Mouse (Mus musculus) forebrain, postnatal 0 days (tissue): ENCODE measurements at regions not wholly inside any gene's neighbourhood (a gene's known extent, or its start where the extent isn't known, plus 50 kb on each side); places are given as distances from the start of the nearest gene placed in this dataset.

Experiments
- ATAC-seq: fragments of 200-750 bp; cut with Nextera tagmentation; 2 replicates; pipeline ENCODE4 v1.8.0; 2017; ENCODE audit warnings: mild to moderate bottlenecking, moderate library complexity
- DNase-seq: peaks from one replicate; pipeline ENCODE4 v3.0.0-alpha.2; 2015
- H3K27ac ChIP-seq: fragments of 300-500 bp; sonication (generic); 2 replicates; pipeline ENCODE4 v1.5.1; 2014; ENCODE audit warnings: low read depth, mild to moderate bottlenecking, antibody characterized with exemption, low read length, moderate library complexity, mixed read lengths
- H3K27me3 ChIP-seq: fragments of 300-500 bp; sonication (generic); 2 replicates; pipeline ENCODE4 v1.6.1; 2014; ENCODE audit warnings: mild to moderate bottlenecking, low read length, mixed read lengths; ENCODE audit not compliant: insufficient read depth
- H3K36me3 ChIP-seq: fragments of 300-500 bp; sonication (generic); 2 replicates; pipeline ENCODE4 v1.6.1; 2014; ENCODE audit warnings: mild to moderate bottlenecking, moderate library complexity; ENCODE audit not compliant: insufficient read depth
- H3K4me1 ChIP-seq: fragments of 300-500 bp; sonication (generic); 2 replicates; pipeline ENCODE4 v1.6.1; 2014; ENCODE audit warnings: antibody characterized with exemption; ENCODE audit not compliant: insufficient read depth
- H3K4me2 ChIP-seq: fragments of 300-500 bp; sonication (generic); 2 replicates; pipeline ENCODE4 v1.6.1; 2014; ENCODE audit warnings: low read depth, mild to moderate bottlenecking, moderate library complexity
- H3K4me3 ChIP-seq: fragments of 300-500 bp; sonication (generic); 2 replicates; pipeline ENCODE4 v1.5.1; 2014; ENCODE audit warnings: low read depth, low read length, mixed read lengths
- H3K9ac ChIP-seq: fragments of 300-500 bp; sonication (generic); 2 replicates; pipeline ENCODE4 v1.6.1; 2014; ENCODE audit warnings: mild to moderate bottlenecking
- H3K9me3 ChIP-seq: fragments of 300-500 bp; sonication (generic); 2 replicates; pipeline ENCODE4 v1.6.1; 2016; ENCODE audit warnings: low read length
- CTCF ChIP-seq: sonication (generic); IDR thresholded peaks from 2 replicates; pipeline ENCODE4 v1.5.1; 2016; ENCODE audit warnings: antibody characterized with exemption, control low read depth, low read depth
- WGBS: fragments of 180-500 bp; shearing (Covaris S2); extraction: QIAGEN DNeasy Blood & Tissue Kit; methylation state at CpG from one replicate; pipeline ENCODE4 v1.1.7; 2014; 5-methylcytosine and 5-hydroxymethylcytosine counted together

- no peak overlapping the region for H3K4me3 ChIP-seq
- H3K36me3 ChIP-seq = no peaks in the 10 kb centered on the region
- H3K9ac ChIP-seq = no peak overlapping the region
- no peaks in the 10 kb centered on the region for H3K9me3 ChIP-seq
- DNase-seq (no peak), ATAC-seq (peak; percentile 8; the same call in 1 of the 2 replicates)
- no peak overlapping the region for H3K4me2 ChIP-seq
- TF ChIP-seq CTCF = no peak
- H3K27me3 ChIP-seq = no peaks in the 10 kb centered on the region
- H3K4me1 ChIP-seq = no peaks in the 10 kb centered on the region
- H3K27ac ChIP-seq = no peak overlapping the region
- 49% methylated on average over 4 of the region's 4 CpGs for WGBS
Measured at GRCm38 (mm10) chrX:164589874-164590273, 83.7 kb downstream of the Asb9 start.
